Mouse (Mus musculus): ENCODE data around the gene Dip2b.
A peak's percentile ranks its signal among the peaks of the same experiment; 100 is the strongest.

The Dip2b gene

GRCm38 (mm10) chr15:100038470-100038971 is at the start of gene Dip2b:
Gene Dip2b, plus strand, starts transcription at chr15:100038664.
- peak; percentile 93 for DNase-seq (ENCODE audit: low read depth, low spot score)

- no peak for DNase-seq (ENCODE audit: low read depth, low spot score)
Measured at GRCm38 (mm10) chr15:99993100-99993499, 45.4 kb upstream of the Dip2b start.

- DNase-seq (ENCODE audit: low read depth, low spot score): no peak
Measured at GRCm38 (mm10) chr15:99997114-99997804, 41.2 kb upstream of the Dip2b start.

GRCm38 (mm10) chr15:99999390-99999789 is 39.1 kb upstream of the Dip2b start:
- no peak for DNase-seq (ENCODE audit: low read depth, low spot score)

- no peak for DNase-seq (ENCODE audit: low read depth, low spot score)
Measured at GRCm38 (mm10) chr15:100004677-100005273, 33.7 kb upstream of the Dip2b start.

- no peak for DNase-seq (ENCODE audit: low read depth, low spot score)
Measured at GRCm38 (mm10) chr15:100006180-100006579, 32.3 kb upstream of the Dip2b start.

GRCm38 (mm10) chr15:100018280-100018899 is 20.1 kb upstream of the Dip2b start:
- no peak for DNase-seq (ENCODE audit: low read depth, low spot score)

GRCm38 (mm10) chr15:100021175-100021574 is 17.3 kb upstream of the Dip2b start:
- DNase-seq (ENCODE audit: low read depth, low spot score): no peak

- DNase-seq (ENCODE audit: low read depth, low spot score): no peak
Measured at GRCm38 (mm10) chr15:100022923-100023322, 15.5 kb upstream of the Dip2b start.

GRCm38 (mm10) chr15:100025076-100025834 is 13.2 kb upstream of the Dip2b start:
- no peak for DNase-seq (ENCODE audit: low read depth, low spot score)

- no peak for DNase-seq (ENCODE audit: low read depth, low spot score)
Measured at GRCm38 (mm10) chr15:100028133-100028532, 10.3 kb upstream of the Dip2b start.

- no peak for DNase-seq (ENCODE audit: low read depth, low spot score)
Measured at GRCm38 (mm10) chr15:100029497-100029896, 9.0 kb upstream of the Dip2b start.

GRCm38 (mm10) chr15:100029900-100030299 is 8.6 kb upstream of the Dip2b start:
- DNase-seq (ENCODE audit: low read depth, low spot score): no peak

- no peak for DNase-seq (ENCODE audit: low read depth, low spot score)
Measured at GRCm38 (mm10) chr15:100032546-100032945, 5.9 kb upstream of the Dip2b start.

GRCm38 (mm10) chr15:100039001-100039701 is 687 bp downstream of the Dip2b start:
- no peak for DNase-seq (ENCODE audit: low read depth, low spot score)

- DNase-seq (ENCODE audit: low read depth, low spot score): no peak
Measured at GRCm38 (mm10) chr15:100040541-100041266, 2.2 kb downstream of the Dip2b start.

- DNase-seq (ENCODE audit: low read depth, low spot score): peak; percentile 53
Measured at GRCm38 (mm10) chr15:100041267-100042047, 3.0 kb downstream of the Dip2b start.

GRCm38 (mm10) chr15:100042048-100042400 is 3.6 kb downstream of the Dip2b start:
- no peak for DNase-seq (ENCODE audit: low read depth, low spot score)

GRCm38 (mm10) chr15:100045576-100045975 is 7.1 kb downstream of the Dip2b start:
- DNase-seq (ENCODE audit: low read depth, low spot score): no peak

GRCm38 (mm10) chr15:100049496-100050087 is 11.1 kb downstream of the Dip2b start:
- no peak for DNase-seq (ENCODE audit: low read depth, low spot score)

All from retina, postnatal 7 days (tissue).